Mouse (Mus musculus) myocyte (in vitro differentiated cells): ENCODE data around the gene Arhgap19. TPM values are rescaled to one million over a fixed set of nuclear protein-coding genes. Genes with fewer than 3 reads are reported as not detected.

Experiments
- H3K27me3 ChIP-seq: one replicate; pipeline ENCODE4 v1.6.1; 2011; ENCODE audit not compliant: control insufficient read depth, insufficient read depth, insufficient read length
- H3K36me3 ChIP-seq: one replicate; pipeline ENCODE4 v1.6.1; 2011; ENCODE audit not compliant: control insufficient read depth, insufficient read depth
- H3K4me2 ChIP-seq: one replicate; pipeline ENCODE4 v1.6.1; 2011; ENCODE audit warnings: low read depth, control low read depth
- H3K4me3 ChIP-seq: one replicate; pipeline ENCODE4 v1.5.1; 2011; ENCODE audit warnings: mild to moderate bottlenecking, control low read depth, moderate library complexity
- H3K79me2 ChIP-seq: one replicate; pipeline ENCODE4 v1.6.1; 2011; ENCODE audit not compliant: control insufficient read depth, insufficient read depth
- H3ac ChIP-seq: one replicate; pipeline ENCODE4 v1.6.1; 2011; ENCODE audit not compliant: control insufficient read depth, insufficient read length
- CEBPB ChIP-seq: IDR thresholded peaks from 2 replicates; pipeline ENCODE4 v1.6.1; 2011; ENCODE audit warnings: mild to moderate bottlenecking, moderate library complexity; ENCODE audit not compliant: poor library complexity, insufficient read depth, severe bottlenecking
- E2F4 ChIP-seq: IDR thresholded peaks from one replicate; pipeline ENCODE4 v1.6.1; 2011; ENCODE audit warnings: mild to moderate bottlenecking, control low read depth, moderate library complexity; ENCODE audit not compliant: insufficient read depth
- MAX ChIP-seq: IDR thresholded peaks from one replicate; pipeline ENCODE4 v1.6.1; 2011; ENCODE audit warnings: low read depth, mild to moderate bottlenecking, control low read depth
- MYOD1 ChIP-seq, 3 experiments: IDR thresholded peaks; one replicate each; pipeline ENCODE4 v1.6.1; 2011; ENCODE audit warnings: control low read depth in 2 of 3, low read depth in 2 of 3, mild to moderate bottlenecking in 2 of 3, moderate library complexity in 1 of 3; ENCODE audit not compliant: insufficient read length in 2 of 3, control insufficient read depth in 1 of 3
- MYOG ChIP-seq, 3 experiments: IDR thresholded peaks; one replicate each; pipeline ENCODE4 v1.6.1; 2011; ENCODE audit warnings: control low read depth in 2 of 3, low read depth in 2 of 3, mild to moderate bottlenecking in 2 of 3; ENCODE audit not compliant: insufficient read length in 2 of 3, control insufficient read depth in 1 of 3, insufficient read depth in 1 of 3
- POLR2A ChIP-seq: IDR thresholded peaks from one replicate; pipeline ENCODE4 v1.6.1; 2011; ENCODE audit warnings: low read depth, mild to moderate bottlenecking, control low read depth, moderate library complexity; ENCODE audit not compliant: insufficient read length
- POLR2AphosphoS2 ChIP-seq: IDR thresholded peaks from one replicate; pipeline ENCODE4 v1.6.1; 2011; ENCODE audit warnings: low read depth, control low read depth; ENCODE audit not compliant: insufficient read length
- REST ChIP-seq: IDR thresholded peaks from one replicate; pipeline ENCODE4 v1.6.1; 2011; ENCODE audit warnings: mild to moderate bottlenecking, control low read depth, moderate library complexity; ENCODE audit not compliant: insufficient read depth, insufficient read length
- SRF ChIP-seq: IDR thresholded peaks from one replicate; pipeline ENCODE4 v1.6.1; 2011; ENCODE audit warnings: low read depth; ENCODE audit not compliant: control insufficient read depth, insufficient read length
- TCF12 ChIP-seq: IDR thresholded peaks from one replicate; pipeline ENCODE4 v1.6.1; 2011; ENCODE audit warnings: mild to moderate bottlenecking, control low read depth; ENCODE audit not compliant: poor library complexity, insufficient read depth, severe bottlenecking
- TCF3 ChIP-seq: IDR thresholded peaks from one replicate; pipeline ENCODE4 v1.6.1; 2011; ENCODE audit warnings: low read depth, control low read depth; ENCODE audit not compliant: insufficient read length
- USF1 ChIP-seq: IDR thresholded peaks from one replicate; pipeline ENCODE4 v1.6.1; 2011; ENCODE audit warnings: low read depth, mild to moderate bottlenecking, control low read depth, moderate library complexity
- polyA plus RNA-seq: library from polyadenylated mRNA; unstranded; fragments of >200 nt; fragmentation: generic; extraction: Trizol; gene quantifications from one replicate; pipeline ENCODE4 v1.2.1, GENCODE M21; 2012; ENCODE audit warnings: missing spikeins

Gene Arhgap19
- polyA plus RNA-seq, 1 experiment, result 4.4 TPM

DNA sequence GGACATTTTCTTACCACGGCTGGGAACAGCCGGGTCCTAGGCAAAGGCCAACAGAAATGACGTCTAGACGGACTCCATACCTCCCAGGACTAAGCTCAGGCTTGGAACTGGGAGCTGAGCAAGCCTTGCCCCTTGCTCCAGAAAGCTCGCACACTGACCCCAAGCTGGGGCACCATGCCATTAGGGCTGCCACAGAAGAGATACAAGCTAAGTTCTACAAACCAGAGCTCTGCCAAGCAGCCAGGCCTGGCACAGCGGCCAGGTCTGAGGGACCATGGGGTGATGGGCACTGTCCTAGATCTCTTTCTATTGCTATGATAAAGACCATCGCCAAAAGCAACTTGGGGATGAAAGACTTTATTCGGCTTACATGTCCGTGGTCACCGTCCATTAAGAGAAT is 10.7 kb upstream of the Arhgap19 start:
- Histone ChIP-seq H3K36me3 (no peaks in the 10 kb centered on the region), H3ac (no peak overlapping the region), H3K4me2 (no peak overlapping the region), H3K27me3 (peaks cover 49% of the 10 kb centered on the region), H3K79me2 (no peaks in the 10 kb centered on the region), H3K4me3 (no peak overlapping the region)
- TF ChIP-seq E2F4 (no peak), TCF3 (no peak), REST (no peak), MYOD1 (IDR thresholded peaks at IDR 0.05; ENCODE audit: control insufficient read depth in 1 of 3, insufficient read length in 2 of 3, low read depth in 2 of 3) (no peak), USF1 (no peak), TCF12 (no peak), CEBPB (no peak), MYOG (IDR thresholded peaks at IDR 0.05; ENCODE audit: control insufficient read depth in 1 of 3, insufficient read depth in 1 of 3, insufficient read length in 2 of 3, low read depth in 2 of 3) (no peak), POLR2AphosphoS2 (no peak), SRF (no peak), POLR2A (no peak), MAX (no peak)

- H3ac ChIP-seq, result no peak overlapping the region
- H3K36me3 ChIP-seq, result no peaks in the 10 kb centered on the region
- H3K4me3 ChIP-seq, result no peak overlapping the region
- no peaks in the 10 kb centered on the region for H3K79me2 ChIP-seq
- TF ChIP-seq TCF12, result no peak
- no peak for TF ChIP-seq E2F4
- no peak for TF ChIP-seq TCF3
- TF ChIP-seq MYOG (IDR thresholded peaks at IDR 0.05; ENCODE audit: control insufficient read depth in 1 of 3, insufficient read depth in 1 of 3, insufficient read length in 2 of 3, low read depth in 2 of 3), result no peak
- TF ChIP-seq USF1, result no peak
- TF ChIP-seq REST, result no peak
- no peak for TF ChIP-seq MAX
- no peak for TF ChIP-seq SRF
- TF ChIP-seq POLR2AphosphoS2, result no peak
- H3K4me2 ChIP-seq, result no peak overlapping the region
- H3K27me3 ChIP-seq, result peaks cover 51% of the 10 kb centered on the region
These were observed 8.2 kb upstream of the Arhgap19 start for GRCm38 (mm10) chr19:41810074-41810473.

- TF ChIP-seq CEBPB (no peak), SRF (no peak), MYOD1 (IDR thresholded peaks at IDR 0.05; ENCODE audit: control insufficient read depth in 1 of 3, insufficient read length in 2 of 3, low read depth in 2 of 3) (no peak), TCF3 (no peak), POLR2AphosphoS2 (no peak), REST (no peak), USF1 (no peak), E2F4 (no peak), POLR2A (no peak), TCF12 (no peak), MYOG (IDR thresholded peaks at IDR 0.05; ENCODE audit: control insufficient read depth in 1 of 3, insufficient read depth in 1 of 3, insufficient read length in 2 of 3, low read depth in 2 of 3) (no peak), MAX (no peak)
- Histone ChIP-seq H3K36me3 (no peaks in the 10 kb centered on the region), H3K27me3 (peaks cover 42% of the 10 kb centered on the region), H3ac (no peak overlapping the region), H3K4me3 (no peak overlapping the region), H3K4me2 (no peak overlapping the region), H3K79me2 (no peaks in the 10 kb centered on the region)
These were observed 6.3 kb upstream of the Arhgap19 start for GRCm38 (mm10) chr19:41808104-41808634.

- Histone ChIP-seq H3K79me2 (no peaks in the 10 kb centered on the region), H3K27me3 (peaks cover 35% of the 10 kb centered on the region), H3K4me3 (no peak overlapping the region), H3K36me3 (no peaks in the 10 kb centered on the region), H3K4me2 (no peak overlapping the region), H3ac (no peak overlapping the region)
- no peak for TF ChIP-seq USF1
- TF ChIP-seq SRF, result no peak
- TF ChIP-seq MYOD1 (IDR thresholded peaks at IDR 0.05; ENCODE audit: control insufficient read depth in 1 of 3, insufficient read length in 2 of 3, low read depth in 2 of 3), result no peak
These were observed 5.7 kb upstream of the Arhgap19 start for GRCm38 (mm10) chr19:41807497-41807896.

DNA sequence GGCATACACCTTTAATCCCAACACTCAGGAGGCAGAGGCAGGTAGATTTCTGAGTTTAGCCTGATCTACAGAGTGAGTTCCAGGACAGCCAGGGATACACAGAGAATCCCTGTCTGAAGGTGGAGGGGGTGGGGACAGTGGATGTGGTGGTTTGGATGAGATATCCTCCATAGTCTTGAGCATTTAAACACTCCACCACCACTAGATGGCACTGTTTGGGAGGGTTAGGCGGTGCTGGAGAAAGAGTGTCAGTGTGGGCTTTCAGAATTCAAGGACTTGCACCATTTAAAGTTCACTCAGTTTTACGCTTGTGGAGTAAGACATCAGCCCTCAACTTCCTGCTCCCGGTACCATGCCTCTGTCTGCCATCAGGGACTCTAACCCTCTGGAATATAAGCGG is 4.0 kb upstream of the Arhgap19 start:
- Histone ChIP-seq H3K27me3 (peaks cover 24% of the 10 kb centered on the region), H3K4me3 (no peak overlapping the region), H3K4me2 (no peak overlapping the region), H3K79me2 (no peaks in the 10 kb centered on the region), H3ac (no peak overlapping the region), H3K36me3 (no peaks in the 10 kb centered on the region)
- TF ChIP-seq TCF3 (no peak), POLR2A (no peak), USF1 (no peak), TCF12 (no peak), POLR2AphosphoS2 (no peak), E2F4 (no peak), MYOG (IDR thresholded peaks at IDR 0.05; ENCODE audit: control insufficient read depth in 1 of 3, insufficient read depth in 1 of 3, insufficient read length in 2 of 3, low read depth in 2 of 3) (no peak), REST (no peak), MYOD1 (IDR thresholded peaks at IDR 0.05; ENCODE audit: control insufficient read depth in 1 of 3, insufficient read length in 2 of 3, low read depth in 2 of 3) (no peak), MAX (no peak), CEBPB (no peak), SRF (no peak)
